Mouse (Mus musculus): ENCODE data around the gene Gm37240.

DNA sequence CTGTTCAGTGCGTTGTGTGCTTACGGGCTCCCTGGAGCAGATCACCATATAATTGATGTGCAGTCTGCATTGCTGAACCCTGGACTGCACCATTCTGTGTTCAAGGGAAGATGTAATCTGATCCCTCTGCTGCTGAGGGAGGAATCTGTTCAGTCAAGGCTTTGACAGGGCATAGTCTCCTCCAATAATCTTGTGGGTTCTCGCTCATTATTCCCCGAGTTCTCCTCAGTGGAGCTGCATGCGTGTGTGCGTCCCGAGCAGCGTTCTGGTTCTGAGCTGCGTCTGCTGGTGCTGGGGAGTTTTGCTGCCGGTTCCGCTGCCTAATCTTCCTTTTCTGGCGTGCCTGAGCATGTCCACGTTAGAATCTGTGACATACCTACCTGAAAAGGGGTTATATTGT, 935.2 kb downstream of the Gm37240 start:
- TF ChIP-seq ZNF384 (IDR thresholded peaks at IDR 0.05; ENCODE audit: low read depth, low read length) (no peak), CHD2 (IDR thresholded peaks at IDR 0.05; ENCODE audit: low read depth, low read length) (no peak), MAFK (IDR thresholded peaks at IDR 0.05; ENCODE audit: insufficient read depth, low read depth, low read length) (no peak)

Data from ES-E14 (cell line).